Mouse (Mus musculus) spleen, adult 2 months (tissue): ENCODE measurements around the gene Capn15.

Experiments
- CTCF ChIP-seq: fragments of 200-500 bp; IDR thresholded peaks from 2 replicates; pipeline ENCODE4 v1.5.1; 2011; ENCODE audit warnings: mild to moderate bottlenecking, inconsistent platforms; ENCODE audit not compliant: insufficient read depth, insufficient read length, insufficient replicate concordance; ENCODE audit errors: extremely low read depth
- POLR2A ChIP-seq: fragments of 200-500 bp; IDR thresholded peaks from 2 replicates; pipeline ENCODE4 v1.6.1; 2011; ENCODE audit warnings: low read depth, low read length, inconsistent platforms

GRCm38 (mm10) chr17:25925348-25925747, 60.2 kb downstream of the Capn15 start:
- TF ChIP-seq CTCF, result no peak
- TF ChIP-seq POLR2A, result no peak
